Mouse (Mus musculus) forebrain, embryonic 13.5 days (tissue): ENCODE results near the gene Ilvbl. TPM values are rescaled to one million over a fixed set of nuclear protein-coding genes. Genes with fewer than 3 reads are reported as not detected.
A peak's percentile ranks its signal among the peaks of the same experiment; 100 is the strongest.
"Not testable (repeated sequence)": the region's sequence is repeated elsewhere in the genome, so short reads cannot be mapped to it uniquely, and the experiment has no call there.

Source experiments
- ATAC-seq: fragments of 200-750 bp; cut with Nextera tagmentation; 2 replicates; pipeline ENCODE4 v1.8.0; 2017
- H3K27ac ChIP-seq: fragments of 300-500 bp; sonication (generic); 2 replicates; pipeline ENCODE4 v1.5.1; 2015; ENCODE audit warnings: inconsistent platforms, mild to moderate bottlenecking, moderate library complexity
- H3K27me3 ChIP-seq: fragments of 300-500 bp; sonication (generic); 2 replicates; pipeline ENCODE4 v1.6.1; 2015; ENCODE audit warnings: mild to moderate bottlenecking, inconsistent platforms
- H3K36me3 ChIP-seq: fragments of 300-500 bp; sonication (generic); 2 replicates; pipeline ENCODE4 v1.6.1; 2015; ENCODE audit warnings: mild to moderate bottlenecking, inconsistent platforms; ENCODE audit not compliant: poor library complexity, severe bottlenecking
- H3K4me1 ChIP-seq: fragments of 300-500 bp; sonication (generic); 2 replicates; pipeline ENCODE4 v1.6.1; 2015; ENCODE audit warnings: inconsistent platforms
- H3K4me2 ChIP-seq: fragments of 300-500 bp; sonication (generic); 2 replicates; pipeline ENCODE4 v1.6.1; 2015; ENCODE audit warnings: inconsistent platforms, mild to moderate bottlenecking, moderate library complexity
- H3K4me3 ChIP-seq: fragments of 300-500 bp; sonication (generic); 2 replicates; pipeline ENCODE4 v1.5.1; 2015; ENCODE audit warnings: mild to moderate bottlenecking, inconsistent platforms
- H3K9ac ChIP-seq: fragments of 300-500 bp; sonication (generic); 2 replicates; pipeline ENCODE4 v1.6.1; 2015; ENCODE audit warnings: mild to moderate bottlenecking, inconsistent platforms
- H3K9me3 ChIP-seq: fragments of 300-500 bp; sonication (generic); replicated peaks from 2 replicates; pipeline ENCODE4 v1.6.1; 2016; ENCODE audit warnings: inconsistent platforms
- WGBS: fragments of 180-500 bp; shearing (Covaris S2); methylation state at CpG from one replicate; pipeline ENCODE4 v1.1.7; 2015; 5-methylcytosine and 5-hydroxymethylcytosine counted together
- polyA plus RNA-seq: library from polyadenylated mRNA; unstranded; fragments of >200 nt; fragmentation: Nextera tagmentation; extraction: Ambion mirVana; gene quantifications from 2 replicates; pipeline ENCODE4 v1.2.1, GENCODE M21; 2015

The Ilvbl gene
- polyA plus RNA-seq, 1 experiment from 2014 or later = 31.5 TPM

- Histone ChIP-seq H3K9me3 (no peaks in the 10 kb centered on the region), H3K4me1 (peaks cover 12% of the 10 kb centered on the region), H3K4me3 (no peak overlapping the region), H3K9ac (no peak overlapping the region), H3K4me2 (no peak overlapping the region), H3K27ac (no peak overlapping the region), H3K36me3 (peaks cover 13% of the 10 kb centered on the region), H3K27me3 (no peaks in the 10 kb centered on the region)
- WGBS = 89% methylated on average over 4 of the region's 4 CpGs
- ATAC-seq = no peak
These were observed 18.8 kb downstream of the Ilvbl start for GRCm38 (mm10) chr10:78592856-78593379.

- Histone ChIP-seq H3K4me1 (peaks cover 12% of the 10 kb centered on the region), H3K9ac (no peak overlapping the region), H3K9me3 (no peaks in the 10 kb centered on the region), H3K4me3 (no peak overlapping the region), H3K36me3 (peaks cover 9% of the 10 kb centered on the region), H3K4me2 (no peak overlapping the region), H3K27me3 (no peaks in the 10 kb centered on the region), H3K27ac (no peak overlapping the region)
- 92% methylated on average over 5 of the region's 5 CpGs for WGBS
- no peak for ATAC-seq
These were observed 19.6 kb downstream of the Ilvbl start for GRCm38 (mm10) chr10:78593736-78594135.

- no peaks in the 10 kb centered on the region for H3K9me3 ChIP-seq
- no peak for ATAC-seq
These were observed 20.0 kb downstream of the Ilvbl start for GRCm38 (mm10) chr10:78594157-78594556.

GRCm38 (mm10) chr10:78594566-78594965, 20.4 kb downstream of the Ilvbl start:
- H3K27me3 ChIP-seq = no peaks in the 10 kb centered on the region

More at GRCm38 (mm10) chr10:78594157-78594556, 20.0 kb downstream of the Ilvbl start:
- Histone ChIP-seq H3K4me1 (peaks cover 12% of the 10 kb centered on the region), H3K4me3 (no peak overlapping the region), H3K36me3 (peaks cover 5% of the 10 kb centered on the region), H3K27me3 (no peaks in the 10 kb centered on the region), H3K4me2 (no peak overlapping the region), H3K9ac (no peak overlapping the region), H3K27ac (no peak overlapping the region)
- 80% methylated on average over 6 of the region's 6 CpGs for WGBS

GRCm38 (mm10) chr10:78599865-78600264, 25.7 kb downstream of the Ilvbl start:
- no peaks in the 10 kb centered on the region for H3K4me1 ChIP-seq
- no peak overlapping the region for H3K4me3 ChIP-seq
- H3K27ac ChIP-seq = no peak overlapping the region
- H3K36me3 ChIP-seq = no peaks in the 10 kb centered on the region
- H3K4me2 ChIP-seq = no peak overlapping the region
- no peaks in the 10 kb centered on the region for H3K27me3 ChIP-seq
- 91% methylated on average over 5 of the region's 5 CpGs for WGBS
- ATAC-seq = no peak
- no peak overlapping the region for H3K9ac ChIP-seq
- no peaks in the 10 kb centered on the region for H3K9me3 ChIP-seq

More at GRCm38 (mm10) chr10:78594566-78594965, 20.4 kb downstream of the Ilvbl start:
- ATAC-seq = no peak
- no peaks in the 10 kb centered on the region for H3K9me3 ChIP-seq
- no peak overlapping the region for H3K27ac ChIP-seq
- no peak overlapping the region for H3K9ac ChIP-seq
- no peak overlapping the region for H3K4me3 ChIP-seq
- H3K4me1 ChIP-seq = peaks cover 12% of the 10 kb centered on the region
- no peak overlapping the region for H3K4me2 ChIP-seq
- 0 out of 2 replicates have a peak, but pooled peaks cover under 1% of the 10 kb centered on the region for H3K36me3 ChIP-seq

- no peaks in the 10 kb centered on the region for H3K36me3 ChIP-seq
- H3K9me3 ChIP-seq = no peaks in the 10 kb centered on the region
- WGBS = 45% methylated on average over 3 of the region's 3 CpGs
- H3K9ac ChIP-seq = no peak overlapping the region
- no peak overlapping the region for H3K4me3 ChIP-seq
- H3K27me3 ChIP-seq = no peaks in the 10 kb centered on the region
- no peak overlapping the region for H3K27ac ChIP-seq
- H3K4me1 ChIP-seq = no peaks in the 10 kb centered on the region
- no peak for ATAC-seq
- H3K4me2 ChIP-seq = no peak overlapping the region
These were observed 30.9 kb downstream of the Ilvbl start for GRCm38 (mm10) chr10:78605080-78605479.

- WGBS = 71% methylated on average over 3 of the region's 3 CpGs
- Histone ChIP-seq H3K9ac (no peak overlapping the region), H3K27ac (no peak overlapping the region), H3K4me2 (no peak overlapping the region), H3K9me3 (no peaks in the 10 kb centered on the region), H3K27me3 (no peaks in the 10 kb centered on the region), H3K4me3 (no peak overlapping the region), H3K36me3 (no peaks in the 10 kb centered on the region), H3K4me1 (no peaks in the 10 kb centered on the region)
- ATAC-seq = no peak
These were observed 33.5 kb downstream of the Ilvbl start for GRCm38 (mm10) chr10:78607602-78608001.

GRCm38 (mm10) chr10:78617974-78618373, 43.8 kb downstream of the Ilvbl start, which contains the start of gene Olfr1357:
TSS of gene Olfr1357 (minus strand) at chr10:78618074.
- 88% methylated on average over 1 of the region's 1 CpGs for WGBS
- no peak for ATAC-seq
- Histone ChIP-seq H3K9me3 (no peaks in the 10 kb centered on the region), H3K4me1 (no peaks in the 10 kb centered on the region), H3K36me3 (no peaks in the 10 kb centered on the region), H3K9ac (no peak within 1 kb of the TSS), H3K4me3 (no peak within 1 kb of the TSS), H3K27ac (no peak within 1 kb of the TSS), H3K4me2 (no peak within 1 kb of the TSS), H3K27me3 (no peaks in the 10 kb centered on the region)

GRCm38 (mm10) chr10:78623143-78623542, 49.0 kb downstream of the Ilvbl start:
- not testable (repeated sequence) for H3K36me3 ChIP-seq, ATAC-seq, H3K27ac ChIP-seq, H3K4me2 ChIP-seq, H3K4me1 ChIP-seq, H3K9me3 ChIP-seq, H3K9ac ChIP-seq, H3K27me3 ChIP-seq, H3K4me3 ChIP-seq
- WGBS = 80% methylated on average over 3 of the region's 3 CpGs

- Histone ChIP-seq H3K9me3 (no peaks in the 10 kb centered on the region), H3K9ac (no peak overlapping the region), H3K27me3 (no peaks in the 10 kb centered on the region), H3K4me1 (no peaks in the 10 kb centered on the region), H3K27ac (no peak overlapping the region), H3K36me3 (no peaks in the 10 kb centered on the region), H3K4me2 (no peak overlapping the region), H3K4me3 (no peak overlapping the region)
- 77% methylated on average over 4 of the region's 4 CpGs for WGBS
- ATAC-seq = peak; percentile 48; the same call in 1 of the 2 replicates
These were observed 56.0 kb downstream of the Ilvbl start for GRCm38 (mm10) chr10:78630194-78630593.

- H3K4me2 ChIP-seq = peak overlapping the region; percentile 19; the same call in 1 of the 2 replicates
- no peak overlapping the region for H3K4me3 ChIP-seq
- H3K9me3 ChIP-seq = no peaks in the 10 kb centered on the region
- no peak overlapping the region for H3K27ac ChIP-seq
- no peaks in the 10 kb centered on the region for H3K27me3 ChIP-seq
- H3K9ac ChIP-seq = no peak overlapping the region
- no peaks in the 10 kb centered on the region for H3K36me3 ChIP-seq
- no peaks in the 10 kb centered on the region for H3K4me1 ChIP-seq
- WGBS = 13% methylated on average over 6 of the region's 6 CpGs
- peak; percentile 72 for ATAC-seq
These were observed 58.2 kb downstream of the Ilvbl start for GRCm38 (mm10) chr10:78632311-78632710.
